8 mouse cellular contexts compared by ENCODE assay signal in genomic region chr10:80175536-80176269, GRCm38 (mm10). TPM values are rescaled to one million over a fixed set of nuclear protein-coding genes. Genes with fewer than 3 reads are reported as not detected.
A peak's percentile ranks its signal among the peaks of the same experiment; 100 is the strongest.
DNase-seq lines count a peak whose midpoint lies in the region; ATAC-seq and TF ChIP-seq lines count a peak whose summit lies in the region.

No protein-coding gene starts in this region.

- peak; percentile 55 for DNase-seq in cerebellum, adult 11-12 months
- peak; percentile 62 for DNase-seq in thymus, postnatal 0 days (ENCODE audit: low spot score)
- no peak for DNase-seq in thymus, adult 2 months
- DNase-seq in lung, postnatal 10 days = peak; percentile 58
- no peak for DNase-seq in T-cell, adult 2 months (ENCODE audit: low spot score)

- H3K27ac ChIP-seq in thymus, adult 2 months (ENCODE audit: control insufficient read depth, insufficient read depth, low read length) = no peak overlapping the region
- H3K27ac ChIP-seq in forebrain, embryonic 12.5 days = 0 out of 2 replicates have a peak overlapping the region, but pooled peaks have one; percentile 13
- no peak overlapping the region for H3K27ac ChIP-seq in intestine, embryonic 15.5 days

- H3K36me3 ChIP-seq in thymus, adult 2 months (ENCODE audit: control insufficient read depth, insufficient read depth, low read length) = peaks cover 14% of the 10 kb centered on the region; the same call in 1 of the 2 replicates
- peaks cover 18% of the 10 kb centered on the region for H3K36me3 ChIP-seq in forebrain, embryonic 12.5 days (replicated peaks)
- H3K36me3 ChIP-seq in intestine, embryonic 15.5 days = peaks cover 12% of the 10 kb centered on the region

- TF ChIP-seq CTCF in thymus, adult 2 months (IDR thresholded peaks at IDR 0.05; ENCODE audit: borderline replicate concordance, control insufficient read depth, extremely low read depth, insufficient read depth, low read length, poor library complexity) = no peak

- H3K4me1 ChIP-seq in thymus, adult 2 months (replicated peaks; ENCODE audit: control insufficient read depth, insufficient read depth, low read length) = peaks cover 16% of the 10 kb centered on the region
- H3K4me1 ChIP-seq in forebrain, embryonic 12.5 days = peaks cover 66% of the 10 kb centered on the region
- peaks cover 28% of the 10 kb centered on the region for H3K4me1 ChIP-seq in intestine, embryonic 15.5 days (replicated peaks)

- H3K9me3 ChIP-seq in forebrain, embryonic 12.5 days = no peaks in the 10 kb centered on the region
- no peaks in the 10 kb centered on the region for H3K9me3 ChIP-seq in intestine, embryonic 15.5 days

- WGBS in thymus, adult 2 months = 55% methylated on average over 4 of the region's 4 CpGs
- 20% methylated on average over 4 of the region's 4 CpGs for WGBS in forebrain, embryonic 12.5 days
- 30% methylated on average over 4 of the region's 4 CpGs for WGBS in intestine, embryonic 15.5 days

- no peak overlapping the region for H3K4me3 ChIP-seq in thymus, adult 2 months (ENCODE audit: control insufficient read depth, insufficient read depth, low read length)
- H3K4me3 ChIP-seq in forebrain, embryonic 12.5 days (replicated peaks) = no peak overlapping the region
- no peak overlapping the region for H3K4me3 ChIP-seq in intestine, embryonic 15.5 days (replicated peaks)

- peaks cover 7% of the 10 kb centered on the region for H3K27me3 ChIP-seq in thymus, adult 2 months (ENCODE audit: control insufficient read depth, insufficient read depth, low read length)
- no peaks in the 10 kb centered on the region for H3K27me3 ChIP-seq in forebrain, embryonic 12.5 days
- no peaks in the 10 kb centered on the region for H3K27me3 ChIP-seq in intestine, embryonic 15.5 days (replicated peaks)

- ATAC-seq in cerebellum, adult (ENCODE audit: insufficient number of reproducible peaks, low FRiP score, low TSS enrichment) = no peak
- no peak for ATAC-seq in forebrain, embryonic 12.5 days (ENCODE audit: low FRiP score)
- ATAC-seq in intestine, embryonic 15.5 days = no peak

- H3K9ac ChIP-seq in forebrain, embryonic 12.5 days = no peak overlapping the region
- H3K9ac ChIP-seq in intestine, embryonic 15.5 days = no peak overlapping the region

- no peak overlapping the region for H3K4me2 ChIP-seq in forebrain, embryonic 12.5 days
- no peak overlapping the region for H3K4me2 ChIP-seq in intestine, embryonic 15.5 days (replicated peaks)

- no peak for TF ChIP-seq POLR2A in thymus, adult 2 months (IDR thresholded peaks at IDR 0.05; ENCODE audit: control insufficient read depth, extremely low read depth, insufficient read depth, low read length, poor library complexity)

RNA-seq across cellular contexts. Expression of gene 1600002K03Rik, which starts 3.0 kb away (rescaled TPM):
- 15.3 and 15.4 TPM in 2 replicates for polyA plus RNA-seq in thymus, postnatal 0 days (2015; fragmentation: Nextera tagmentation; extraction: Ambion mirVana)
- 11.1 and 14.8 TPM in 2 replicates for polyA plus RNA-seq in thymus, adult 2 months (2012; rRNA removed)
- 11.1 and 11.6 TPM in 2 replicates for polyA plus RNA-seq in forebrain, embryonic 12.5 days (2016; fragmentation: Nextera tagmentation; extraction: Ambion mirVana)
- 22.9 and 25.1 TPM in 2 replicates for polyA plus RNA-seq in intestine, embryonic 15.5 days (2015; fragmentation: Nextera tagmentation; extraction: Ambion mirVana)

RNA-seq across cellular contexts. Expression of gene Efna2, which starts 3.6 kb away (rescaled TPM):
- 1.2 and 1.6 TPM in 2 replicates for polyA plus RNA-seq in thymus, postnatal 0 days (2015; fragmentation: Nextera tagmentation; extraction: Ambion mirVana)
- polyA plus RNA-seq in thymus, adult 2 months (2012; rRNA removed) = 3.1 and 3.6 TPM in 2 replicates
- polyA plus RNA-seq in forebrain, embryonic 12.5 days (2016; fragmentation: Nextera tagmentation; extraction: Ambion mirVana) = 36.4 and 48.9 TPM in 2 replicates
- polyA plus RNA-seq in intestine, embryonic 15.5 days (2015; fragmentation: Nextera tagmentation; extraction: Ambion mirVana) = 13.6 and 15.0 TPM in 2 replicates

RNA-seq across cellular contexts. Expression of gene Cirbp, which starts 9.9 kb away (rescaled TPM):
- 226 and 376 TPM in 2 replicates for polyA plus RNA-seq in thymus, postnatal 0 days (2015; fragmentation: Nextera tagmentation; extraction: Ambion mirVana)
- polyA plus RNA-seq in thymus, adult 2 months (2012; rRNA removed) = 173 and 193 TPM in 2 replicates
- 224 and 240 TPM in 2 replicates for polyA plus RNA-seq in forebrain, embryonic 12.5 days (2016; fragmentation: Nextera tagmentation; extraction: Ambion mirVana)
- 69.4 and 83.9 TPM in 2 replicates for polyA plus RNA-seq in intestine, embryonic 15.5 days (2015; fragmentation: Nextera tagmentation; extraction: Ambion mirVana)

RNA-seq across cellular contexts. Expression of gene Midn, which starts 27.6 kb away (rescaled TPM):
- 13.1 and 18.8 TPM in 2 replicates for polyA plus RNA-seq in thymus, postnatal 0 days (2015; fragmentation: Nextera tagmentation; extraction: Ambion mirVana)
- 342 and 374 TPM in 2 replicates for polyA plus RNA-seq in thymus, adult 2 months (2012; rRNA removed)
- polyA plus RNA-seq in forebrain, embryonic 12.5 days (2016; fragmentation: Nextera tagmentation; extraction: Ambion mirVana) = 45.0 and 50.3 TPM in 2 replicates
- 14.1 and 16.1 TPM in 2 replicates for polyA plus RNA-seq in intestine, embryonic 15.5 days (2015; fragmentation: Nextera tagmentation; extraction: Ambion mirVana)

RNA-seq across cellular contexts. Expression of gene Cbarp, which starts 35.1 kb away (rescaled TPM):
- 3.5 and 4.3 TPM in 2 replicates for polyA plus RNA-seq in thymus, postnatal 0 days (2015; fragmentation: Nextera tagmentation; extraction: Ambion mirVana)
- polyA plus RNA-seq in thymus, adult 2 months (2012; rRNA removed) = 34.0 and 37.7 TPM in 2 replicates
- 13.2 and 13.8 TPM in 2 replicates for polyA plus RNA-seq in forebrain, embryonic 12.5 days (2016; fragmentation: Nextera tagmentation; extraction: Ambion mirVana)
- 4.8 and 5.1 TPM in 2 replicates for polyA plus RNA-seq in intestine, embryonic 15.5 days (2015; fragmentation: Nextera tagmentation; extraction: Ambion mirVana)

Comparison
In these comparisons a context has a peak if more than half of its experiments do, and no peak if none do; other contexts are left out.
1. DNase-seq: peak in cerebellum, adult 11-12 months (single experiment), thymus, postnatal 0 days (single experiment) and lung, postnatal 10 days (single experiment); none in thymus, adult 2 months (single experiment) and T-cell, adult 2 months (single experiment).